Mouse (Mus musculus): Measurements from ENCODE around the gene Sart3. TPM values are rescaled to one million over a fixed set of nuclear protein-coding genes. Genes with fewer than 3 reads are reported as not detected.
A peak's percentile ranks its signal among the peaks of the same experiment; 100 is the strongest.

Sart3 gene
- polyA plus RNA-seq, 1 experiment = 17.0 TPM

- no peak for DNase-seq (ENCODE audit: low spot score)
Measured at GRCm38 (mm10) chr5:113765641-113766526, 6.4 kb downstream of the Sart3 start.

GRCm38 (mm10) chr5:113764426-113764825, 7.9 kb downstream of the Sart3 start:
- DNase-seq (ENCODE audit: low spot score) = no peak

GRCm38 (mm10) chr5:113761585-113761984, 10.7 kb downstream of the Sart3 start:
- no peak for DNase-seq (ENCODE audit: low spot score)

- no peak for DNase-seq (ENCODE audit: low spot score)
Measured at GRCm38 (mm10) chr5:113755347-113756030, 16.8 kb downstream of the Sart3 start.

- DNase-seq (ENCODE audit: low spot score) = no peak
Measured at GRCm38 (mm10) chr5:113751521-113752157, 20.7 kb downstream of the Sart3 start.

- no peak for DNase-seq (ENCODE audit: low spot score)
Measured at GRCm38 (mm10) chr5:113748556-113749331, 23.6 kb downstream of the Sart3 start.

- no peak for DNase-seq (ENCODE audit: low spot score)
Measured at GRCm38 (mm10) chr5:113747629-113748028, 24.7 kb downstream of the Sart3 start.

- DNase-seq (ENCODE audit: low spot score) = no peak
Measured at GRCm38 (mm10) chr5:113737607-113738237, 34.6 kb downstream of the Sart3 start.

- DNase-seq (ENCODE audit: low spot score) = no peak
Measured at GRCm38 (mm10) chr5:113736522-113737164, 35.7 kb downstream of the Sart3 start.

GRCm38 (mm10) chr5:113736113-113736502, 36.2 kb downstream of the Sart3 start:
- no peak for DNase-seq (ENCODE audit: low spot score)

GRCm38 (mm10) chr5:113735345-113736112, 36.8 kb downstream of the Sart3 start, which contains the start of gene Ficd:
Ficd (plus strand) TSS chr5:113735803.
- DNase-seq (ENCODE audit: low spot score) = peak; percentile 87

- no peak for DNase-seq (ENCODE audit: low spot score)
Measured at GRCm38 (mm10) chr5:113735023-113735344, 37.3 kb downstream of the Sart3 start.

GRCm38 (mm10) chr5:113734376-113734775, 37.9 kb downstream of the Sart3 start:
- no peak for DNase-seq (ENCODE audit: low spot score)

GRCm38 (mm10) chr5:113732182-113732581, 40.1 kb downstream of the Sart3 start:
- DNase-seq (ENCODE audit: low spot score) = no peak

GRCm38 (mm10) chr5:113731174-113731573, 41.1 kb downstream of the Sart3 start:
- DNase-seq (ENCODE audit: low spot score) = no peak

GRCm38 (mm10) chr5:113730641-113731121, 41.6 kb downstream of the Sart3 start:
- no peak for DNase-seq (ENCODE audit: low spot score)

- no peak for DNase-seq (ENCODE audit: low spot score)
Measured at GRCm38 (mm10) chr5:113728691-113729090, 43.6 kb downstream of the Sart3 start.

GRCm38 (mm10) chr5:113728011-113728410, 44.3 kb downstream of the Sart3 start:
- no peak for DNase-seq (ENCODE audit: low spot score)

- DNase-seq (ENCODE audit: low spot score) = no peak
Measured at GRCm38 (mm10) chr5:113727238-113727637, 45.1 kb downstream of the Sart3 start.

GRCm38 (mm10) chr5:113726618-113727017, 45.7 kb downstream of the Sart3 start:
- DNase-seq (ENCODE audit: low spot score) = no peak

Measured in urinary bladder, adult 2 months (tissue).